Mouse (Mus musculus): ENCODE results near the gene Olfr796. TPM values are rescaled to one million over a fixed set of nuclear protein-coding genes. Genes with fewer than 3 reads are reported as not detected.

Olfr796 gene
- total and polyA plus RNA-seq, 3 experiments, result not detected

DNA sequence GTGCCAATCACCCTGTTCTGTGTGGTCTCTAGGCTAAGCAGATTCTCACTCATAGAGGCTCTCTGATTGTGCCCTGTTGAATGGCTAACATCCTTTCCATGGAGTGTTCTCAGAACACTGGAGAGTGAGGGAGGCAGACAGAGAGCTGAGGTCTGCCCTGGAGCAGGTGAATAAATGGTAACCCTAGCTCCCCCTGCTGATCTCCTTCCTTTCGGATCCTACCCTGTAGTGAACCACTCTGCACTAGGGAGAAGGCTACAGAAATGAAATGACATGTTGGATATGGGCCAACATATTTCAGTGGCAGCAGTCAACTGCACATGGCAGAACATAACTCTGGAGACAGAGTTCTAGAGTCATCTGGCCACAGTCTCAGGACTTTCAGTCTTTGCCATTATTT is 9.4 kb upstream of the Olfr796 start:
- WGBS, result 29% methylated on average over 1 of the region's 1 CpGs
- no peak overlapping the region for H3K4me3 ChIP-seq
- intact Hi-C loops (cut with DNase I), result no loop called here
- no peaks in the 10 kb centered on the region for H3K36me3 ChIP-seq (ENCODE audit: control insufficient read depth, insufficient read depth, low read length)
- H3K79me2 ChIP-seq (replicated peaks; ENCODE audit: control insufficient read depth, insufficient read depth, low read length), result no peaks in the 10 kb centered on the region
- no peaks in the 10 kb centered on the region for H3K4me1 ChIP-seq (ENCODE audit: control insufficient read depth, insufficient read depth, low read length)
- no peak overlapping the region for H3K27ac ChIP-seq
- TF ChIP-seq EP300 (IDR thresholded peaks at IDR 0.05; ENCODE audit: insufficient read depth, low read depth, low read length) (no peak), CTCF (IDR thresholded peaks at IDR 0.05) (no peak), POLR2A (IDR thresholded peaks at IDR 0.05; ENCODE audit: insufficient read depth, low read depth, low read length) (no peak)
- H3K9ac ChIP-seq (ENCODE audit: low read depth, low read length), result no peak overlapping the region
- H3K27me3 ChIP-seq (ENCODE audit: control insufficient read depth, insufficient read depth, low read length), result no peaks in the 10 kb centered on the region
- DNase-seq, result no peak

DNA sequence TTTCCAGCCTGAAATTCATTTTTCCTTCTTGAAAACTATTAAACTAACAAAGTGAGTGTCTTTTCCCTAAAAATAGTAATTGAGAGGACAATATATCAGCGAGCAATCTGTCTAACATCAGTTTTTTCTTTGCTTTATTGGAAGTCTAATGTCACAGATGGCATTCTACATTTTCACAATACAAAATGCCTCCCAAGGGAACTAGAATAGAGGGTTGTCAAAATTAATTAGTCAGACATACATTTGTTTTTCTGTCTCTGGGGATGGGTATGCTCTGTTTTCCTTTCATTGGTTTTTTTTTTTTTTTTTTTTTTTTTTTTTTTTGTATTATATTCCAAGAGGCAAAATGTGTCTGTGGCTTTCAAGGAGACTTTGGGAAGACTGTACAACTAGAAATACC is 35.3 kb downstream of the Olfr796 start:
- Histone ChIP-seq H3K4me1 (ENCODE audit: control insufficient read depth, insufficient read depth, low read length) (no peaks in the 10 kb centered on the region), H3K9ac (ENCODE audit: low read depth, low read length) (no peak overlapping the region), H3K27me3 (ENCODE audit: control insufficient read depth, insufficient read depth, low read length) (no peaks in the 10 kb centered on the region), H3K36me3 (ENCODE audit: control insufficient read depth, insufficient read depth, low read length) (no peaks in the 10 kb centered on the region), H3K27ac (no peak overlapping the region), H3K4me3 (no peak overlapping the region), H3K79me2 (replicated peaks; ENCODE audit: control insufficient read depth, insufficient read depth, low read length) (no peaks in the 10 kb centered on the region)
- DNase-seq, result no peak
- no peak for TF ChIP-seq EP300 (IDR thresholded peaks at IDR 0.05; ENCODE audit: insufficient read depth, low read depth, low read length)
- TF ChIP-seq CTCF (IDR thresholded peaks at IDR 0.05), result no peak
- no peak for TF ChIP-seq POLR2A (IDR thresholded peaks at IDR 0.05; ENCODE audit: insufficient read depth, low read depth, low read length)
- intact Hi-C loops (cut with DNase I), result no loop called here
- WGBS, result 54% methylated on average over 1 of the region's 1 CpGs

DNA sequence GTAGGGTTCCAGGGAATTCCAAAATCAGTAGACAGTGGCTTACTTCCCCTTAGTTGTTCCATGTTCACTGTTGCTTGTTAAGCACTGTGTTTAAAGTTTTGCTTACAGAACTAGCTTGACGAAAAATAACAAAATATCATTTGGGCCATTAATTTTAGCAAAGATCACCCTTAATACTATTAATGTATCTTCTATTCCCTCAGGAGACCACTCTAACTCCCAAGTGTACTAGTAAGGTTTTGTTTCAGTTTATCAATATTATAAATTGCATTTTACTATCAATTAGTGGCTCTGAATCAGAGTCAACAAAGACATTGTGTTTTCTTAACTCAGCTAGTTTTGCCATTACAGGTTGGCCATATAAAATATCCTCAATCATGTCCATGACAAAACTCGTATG is 45.0 kb downstream of the Olfr796 start, which contains the start of gene Olfr794:
Gene Olfr794, plus strand, starts transcription at position 301 of the 400 bp plus-strand sequence.
- H3K4me1 ChIP-seq (ENCODE audit: control insufficient read depth, insufficient read depth, low read length), result no peaks in the 10 kb centered on the region
- intact Hi-C loops (cut with DNase I), result no loop called here
- H3K27ac ChIP-seq, result no peak within 1 kb of the TSS
- H3K36me3 ChIP-seq (ENCODE audit: control insufficient read depth, insufficient read depth, low read length), result no peaks in the 10 kb centered on the region
- no peak for DNase-seq
- H3K79me2 ChIP-seq (replicated peaks; ENCODE audit: control insufficient read depth, insufficient read depth, low read length), result no peaks in the 10 kb centered on the region
- no peak within 1 kb of the TSS for H3K4me3 ChIP-seq
- H3K27me3 ChIP-seq (ENCODE audit: control insufficient read depth, insufficient read depth, low read length), result no peaks in the 10 kb centered on the region
- 56% methylated on average over 2 of the region's 2 CpGs for whole genome bisulfite sequencing
- TF ChIP-seq EP300 (IDR thresholded peaks at IDR 0.05; ENCODE audit: insufficient read depth, low read depth, low read length) (no peak), POLR2A (IDR thresholded peaks at IDR 0.05; ENCODE audit: insufficient read depth, low read depth, low read length) (no peak), CTCF (IDR thresholded peaks at IDR 0.05) (no peak)
- H3K9ac ChIP-seq (ENCODE audit: low read depth, low read length), result no peak within 1 kb of the TSS

Small RNA genes within 50 kb of the gene (microRNA-seq; reads per million reads assigned to microRNA genes)
- gene Gm23252, result 0 reads per million in 2 experiments

Other genes with a start within 250 kb of the Olfr796 start
- gene Olfr784, start 228.5 kb downstream of the Olfr796 start, total RNA-seq (2021), result under 1 TPM; 0.07 to 0.10 TPM
- gene Olfr784, start 228.5 kb downstream of the Olfr796 start, polyA plus RNA-seq (2012; rRNA removed), result 0.06 TPM in 1 of 2 replicates, not detected in the other
- not detected for gene Olfr785, start 207.1 kb downstream of the Olfr796 start, total RNA-seq (2021)
- not detected in 2 replicates for gene Olfr785, start 207.1 kb downstream of the Olfr796 start, polyA plus RNA-seq (2012; rRNA removed)
- gene Olfr786, start 185.3 kb downstream of the Olfr796 start, total RNA-seq (2021), result not detected
- not detected in 2 replicates for gene Olfr786, start 185.3 kb downstream of the Olfr796 start, polyA plus RNA-seq (2012; rRNA removed)
- not detected for gene Olfr787, start 150.7 kb downstream of the Olfr796 start, total RNA-seq (2021)
- not detected in 2 replicates for gene Olfr787, start 150.7 kb downstream of the Olfr796 start, polyA plus RNA-seq (2012; rRNA removed)
- gene Olfr788, start 141.6 kb downstream of the Olfr796 start, total RNA-seq (2021), result not detected
- not detected in 2 replicates for gene Olfr788, start 141.6 kb downstream of the Olfr796 start, polyA plus RNA-seq (2012; rRNA removed)
- gene Olfr789, start 127.8 kb downstream of the Olfr796 start, total RNA-seq (2021), result not detected
- not detected in 2 replicates for gene Olfr789, start 127.8 kb downstream of the Olfr796 start, polyA plus RNA-seq (2012; rRNA removed)
- not detected for gene Olfr790, start 114.1 kb downstream of the Olfr796 start, total RNA-seq (2021)
- gene Olfr790, start 114.1 kb downstream of the Olfr796 start, polyA plus RNA-seq (2012; rRNA removed), result not detected in 2 replicates
- not detected for gene Olfr791, start 90.8 kb downstream of the Olfr796 start, total RNA-seq (2021)
- not detected in 2 replicates for gene Olfr791, start 90.8 kb downstream of the Olfr796 start, polyA plus RNA-seq (2012; rRNA removed)
- gene Olfr792, start 73.4 kb downstream of the Olfr796 start, total RNA-seq (2021), result not detected
- gene Olfr792, start 73.4 kb downstream of the Olfr796 start, polyA plus RNA-seq (2012; rRNA removed), result not detected in 2 replicates
- not detected for gene Olfr794, start 44.9 kb downstream of the Olfr796 start, total RNA-seq (2021)
- not detected in 2 replicates for gene Olfr794, start 44.9 kb downstream of the Olfr796 start, polyA plus RNA-seq (2012; rRNA removed)
- not detected for gene Olfr798, start 15.4 kb upstream of the Olfr796 start, total RNA-seq (2021)
- not detected in 2 replicates for gene Olfr798, start 15.4 kb upstream of the Olfr796 start, polyA plus RNA-seq (2012; rRNA removed)
- not detected for gene Olfr799, start 24.9 kb upstream of the Olfr796 start, total RNA-seq (2021)
- gene Olfr799, start 24.9 kb upstream of the Olfr796 start, polyA plus RNA-seq (2012; rRNA removed), result not detected in 2 replicates
- gene Olfr800, start 45.1 kb upstream of the Olfr796 start, total RNA-seq (2021), result not detected
- not detected in 2 replicates for gene Olfr800, start 45.1 kb upstream of the Olfr796 start, polyA plus RNA-seq (2012; rRNA removed)
- not detected for gene Olfr801, start 61.3 kb upstream of the Olfr796 start, total RNA-seq (2021)
- not detected in 2 replicates for gene Olfr801, start 61.3 kb upstream of the Olfr796 start, polyA plus RNA-seq (2012; rRNA removed)
- gene Olfr802, start 75.6 kb upstream of the Olfr796 start, total RNA-seq (2021), result not detected
- gene Olfr802, start 75.6 kb upstream of the Olfr796 start, polyA plus RNA-seq (2012; rRNA removed), result not detected in 2 replicates
- gene Olfr803, start 81.7 kb upstream of the Olfr796 start, total RNA-seq (2021), result not detected
- gene Olfr803, start 81.7 kb upstream of the Olfr796 start, polyA plus RNA-seq (2012; rRNA removed), result not detected in 2 replicates
- not detected for gene Olfr804, start 90.6 kb upstream of the Olfr796 start, total RNA-seq (2021)
- not detected in 2 replicates for gene Olfr804, start 90.6 kb upstream of the Olfr796 start, polyA plus RNA-seq (2012; rRNA removed)
- not detected for gene Olfr805, start 116.8 kb upstream of the Olfr796 start, total RNA-seq (2021)
- gene Olfr805, start 116.8 kb upstream of the Olfr796 start, polyA plus RNA-seq (2012; rRNA removed), result not detected in 2 replicates
- not detected for gene Olfr806, start 129.4 kb upstream of the Olfr796 start, total RNA-seq (2021)
- gene Olfr806, start 129.4 kb upstream of the Olfr796 start, polyA plus RNA-seq (2012; rRNA removed), result not detected in 2 replicates
- gene Olfr807, start 145.2 kb upstream of the Olfr796 start, total RNA-seq (2021), result not detected
- gene Olfr807, start 145.2 kb upstream of the Olfr796 start, polyA plus RNA-seq (2012; rRNA removed), result not detected in 2 replicates
- gene Olfr808, start 152.9 kb upstream of the Olfr796 start, total RNA-seq (2021), result not detected
- gene Olfr808, start 152.9 kb upstream of the Olfr796 start, polyA plus RNA-seq (2012; rRNA removed), result not detected in 2 replicates
- gene Olfr809, start 162.1 kb upstream of the Olfr796 start, total RNA-seq (2021), result not detected
- not detected in 2 replicates for gene Olfr809, start 162.1 kb upstream of the Olfr796 start, polyA plus RNA-seq (2012; rRNA removed)
- gene Olfr810, start 182.3 kb upstream of the Olfr796 start, total RNA-seq (2021), result not detected
- not detected in 2 replicates for gene Olfr810, start 182.3 kb upstream of the Olfr796 start, polyA plus RNA-seq (2012; rRNA removed)
- not detected for gene Olfr811, start 191.8 kb upstream of the Olfr796 start, total RNA-seq (2021)
- gene Olfr811, start 191.8 kb upstream of the Olfr796 start, polyA plus RNA-seq (2012; rRNA removed), result not detected in 2 replicates
- gene Olfr812, start 233.5 kb upstream of the Olfr796 start, total RNA-seq (2021), result not detected
- not detected in 2 replicates for gene Olfr812, start 233.5 kb upstream of the Olfr796 start, polyA plus RNA-seq (2012; rRNA removed)
- not detected for gene Olfr813, start 242.8 kb upstream of the Olfr796 start, total RNA-seq (2021)
- gene Olfr813, start 242.8 kb upstream of the Olfr796 start, polyA plus RNA-seq (2012; rRNA removed), result not detected in 2 replicates